Mouse (Mus musculus) MEL (cell line): ENCODE measurements at regions not wholly inside any gene's neighbourhood (a gene's known extent, or its start where the extent isn't known, plus 50 kb on each side); places are given as distances from the start of the nearest gene placed in this dataset.

Experiments
- DNase-seq: peaks from one replicate; pipeline ENCODE4 v3.0.0; 2011; ENCODE audit warnings: low read depth, low spot score
- H3K27ac ChIP-seq: 2 replicates; pipeline ENCODE4 v1.5.1; 2012; ENCODE audit warnings: low read depth, mild to moderate bottlenecking, control low read depth, low read length, moderate library complexity; ENCODE audit not compliant: control insufficient read depth
- H3K27me3 ChIP-seq, 2 experiments: fragments of 150-350 bp in 1 of 2; sonication (generic) in 1 of 2; 2 replicates each; pipeline ENCODE4 v1.6.1; 2012; ENCODE audit warnings: low read length in 2 of 2, mild to moderate bottlenecking in 2 of 2, improper control_type of control experiment in 1 of 2, moderate library complexity in 1 of 2; ENCODE audit not compliant: insufficient read depth in 2 of 2, control insufficient read depth in 1 of 2
- H3K36me3 ChIP-seq, 2 experiments: 2 replicates each; pipeline ENCODE4 v1.6.1; 2012 to 2014; ENCODE audit warnings: low read length in 2 of 2, improper control_type of control experiment in 1 of 2, inconsistent platforms in 1 of 2, mild to moderate bottlenecking in 1 of 2; ENCODE audit not compliant: insufficient read depth in 2 of 2, control insufficient read depth in 1 of 2
- H3K4me1 ChIP-seq, 2 experiments: fragments of 150-350 bp in 1 of 2; sonication (generic) in 1 of 2; 2 replicates each; pipeline ENCODE4 v1.6.1; 2012; ENCODE audit warnings: low read length in 2 of 2, improper control_type of control experiment in 1 of 2, mild to moderate bottlenecking in 1 of 2; ENCODE audit not compliant: insufficient read depth in 2 of 2, control insufficient read depth in 1 of 2
- H3K4me3 ChIP-seq, 2 experiments: fragments of 150-350 bp in 1 of 2; sonication (generic) in 1 of 2; 2 replicates each; pipeline ENCODE4 v1.5.1; 2012; ENCODE audit warnings: low read depth in 2 of 2, low read length in 2 of 2, mild to moderate bottlenecking in 2 of 2, moderate library complexity in 2 of 2, control low read depth in 1 of 2, improper control_type of control experiment in 1 of 2; ENCODE audit not compliant: control insufficient read depth in 1 of 2, insufficient read depth in 1 of 2
- H3K79me2 ChIP-seq: 2 replicates; pipeline ENCODE4 v1.6.1; 2012; ENCODE audit warnings: mild to moderate bottlenecking, low read length, moderate library complexity; ENCODE audit not compliant: control insufficient read depth, poor library complexity, insufficient read depth
- H3K9ac ChIP-seq: 2 replicates; pipeline ENCODE4 v1.6.1; 2012; ENCODE audit warnings: low read depth, mild to moderate bottlenecking, control low read depth, low read length, moderate library complexity; ENCODE audit not compliant: control insufficient read depth, poor library complexity, severe bottlenecking
- H3K9me3 ChIP-seq: fragments of 150-350 bp; sonication (generic); replicated peaks from 2 replicates; pipeline ENCODE4 v1.6.1; 2012; ENCODE audit warnings: mild to moderate bottlenecking, low read length, improper control_type of control experiment, moderate library complexity; ENCODE audit not compliant: insufficient read depth
- BHLHE40 ChIP-seq: IDR thresholded peaks from 2 replicates; pipeline ENCODE4 v1.6.1; 2012; ENCODE audit warnings: low read depth, mild to moderate bottlenecking, inconsistent platforms, low read length, improper control_type of control experiment, borderline replicate concordance
- CHD1 ChIP-seq: IDR thresholded peaks from 2 replicates; pipeline ENCODE4 v1.6.1; 2012; ENCODE audit warnings: low read depth, mild to moderate bottlenecking, inconsistent platforms, low read length, improper control_type of control experiment
- CTCF ChIP-seq, 3 experiments: IDR thresholded peaks in 2 of 3; conservative IDR thresholded peaks in 1 of 3; 2 replicates each; pipeline ENCODE4 v1.5.1; 2011 to 2012; ENCODE audit warnings: low read length in 3 of 3, low read depth in 2 of 3, mild to moderate bottlenecking in 2 of 3, improper control_type of control experiment in 1 of 3, inconsistent platforms in 1 of 3, mixed read lengths in 1 of 3, moderate library complexity in 1 of 3; ENCODE audit not compliant: control insufficient read depth in 1 of 3, insufficient read depth in 1 of 3, poor library complexity in 1 of 3, severe bottlenecking in 1 of 3
- EP300 ChIP-seq, 2 experiments: IDR thresholded peaks; 2 replicates each; pipeline ENCODE4 v1.6.1; 2011; ENCODE audit warnings: improper control_type of control experiment in 2 of 2, low read length in 2 of 2, low read depth in 1 of 2, mild to moderate bottlenecking in 1 of 2
- ETS1 ChIP-seq: IDR thresholded peaks from 2 replicates; pipeline ENCODE4 v1.6.1; 2012; ENCODE audit warnings: low read depth, mild to moderate bottlenecking, inconsistent platforms, low read length, improper control_type of control experiment, moderate library complexity
- GABPA ChIP-seq: IDR thresholded peaks from 2 replicates; pipeline ENCODE4 v1.6.1; 2012; ENCODE audit warnings: low read depth, mild to moderate bottlenecking, inconsistent platforms, low read length, improper control_type of control experiment, moderate library complexity
- GATA1 ChIP-seq: IDR thresholded peaks from 2 replicates; pipeline ENCODE4 v1.6.1; 2011; ENCODE audit warnings: low read depth, low read length, improper control_type of control experiment
- MAFK ChIP-seq: IDR thresholded peaks from 2 replicates; pipeline ENCODE4 v1.6.1; 2011; ENCODE audit warnings: low read depth, mild to moderate bottlenecking, low read length, improper control_type of control experiment, borderline replicate concordance
- MEF2A ChIP-seq: IDR thresholded peaks from 2 replicates; pipeline ENCODE4 v1.6.1; 2014; ENCODE audit warnings: low read depth, mild to moderate bottlenecking, inconsistent platforms, low read length, improper control_type of control experiment; ENCODE audit not compliant: poor library complexity, insufficient replicate concordance, severe bottlenecking; ENCODE audit errors: extremely low read depth
- MYC ChIP-seq: IDR thresholded peaks from 2 replicates; pipeline ENCODE4 v1.6.1; 2011; ENCODE audit warnings: low read depth, mild to moderate bottlenecking, low read length, improper control_type of control experiment, moderate library complexity
- NRF1 ChIP-seq: IDR thresholded peaks from 2 replicates; pipeline ENCODE4 v1.6.1; 2014; ENCODE audit warnings: low read depth, mild to moderate bottlenecking, inconsistent platforms, low read length, improper control_type of control experiment, moderate library complexity; ENCODE audit not compliant: poor library complexity, insufficient read depth, severe bottlenecking
- POLR2AphosphoS2 ChIP-seq: IDR thresholded peaks from 2 replicates; pipeline ENCODE4 v1.6.1; 2011; ENCODE audit warnings: low read length, improper control_type of control experiment
- POLR2AphosphoS5 ChIP-seq: IDR thresholded peaks from 2 replicates; pipeline ENCODE4 v1.6.1; 2012; ENCODE audit warnings: low read depth, borderline replicate concordance, mild to moderate bottlenecking, inconsistent platforms, low read length, moderate library complexity, mixed read lengths
- RAD21 ChIP-seq: IDR thresholded peaks from 2 replicates; pipeline ENCODE4 v1.6.1; 2011; ENCODE audit warnings: mild to moderate bottlenecking, low read depth, low read length, improper control_type of control experiment
- SMC3 ChIP-seq: IDR thresholded peaks from 2 replicates; pipeline ENCODE4 v1.6.1; 2011; ENCODE audit warnings: low read depth, low read length, improper control_type of control experiment
- TBP ChIP-seq: IDR thresholded peaks from 2 replicates; pipeline ENCODE4 v1.8.0; 2011; ENCODE audit warnings: low read depth, low read length, improper control_type of control experiment
- TCF12 ChIP-seq: IDR thresholded peaks from 2 replicates; pipeline ENCODE4 v1.6.1; 2014; ENCODE audit warnings: low read depth, mild to moderate bottlenecking, inconsistent platforms, low read length, improper control_type of control experiment, moderate library complexity
- UBTF ChIP-seq: IDR thresholded peaks from 2 replicates; pipeline ENCODE4 v1.6.1; 2012; ENCODE audit warnings: low read depth, mild to moderate bottlenecking, inconsistent platforms, low read length, improper control_type of control experiment, moderate library complexity, borderline replicate concordance; ENCODE audit not compliant: insufficient read depth

GRCm38 (mm10) chr9:118382532-118382931 lies 95.5 kb upstream of the Eomes start:
- H3K36me3 ChIP-seq = peaks cover 0 to 9% of the 10 kb centered on the region in 2 experiments; a peak in 2 of 4 replicates
- H3K79me2 ChIP-seq = no peaks in the 10 kb centered on the region
- no peak overlapping the region for H3K4me3 ChIP-seq
- no peaks in the 10 kb centered on the region for H3K27me3 ChIP-seq
- no peaks in the 10 kb centered on the region for H3K9me3 ChIP-seq
- no peak overlapping the region for H3K27ac ChIP-seq
- H3K4me1 ChIP-seq = peaks cover 11 to 18% of the 10 kb centered on the region in 2 experiments
- TF ChIP-seq ETS1 = no peak
- TF ChIP-seq MAFK = peak; percentile 48; the same call in 1 of the 2 replicates
- H3K9ac ChIP-seq = no peak overlapping the region
- no peak for DNase-seq

- Histone ChIP-seq H3K4me3 (no peak overlapping the region), H3K79me2 (no peaks in the 10 kb centered on the region), H3K36me3 (peaks cover 0 to 10% of the 10 kb centered on the region in 2 experiments; a peak in 2 of 4 replicates), H3K9ac (no peak overlapping the region), H3K4me1 (peaks cover 12 to 15% of the 10 kb centered on the region in 2 experiments), H3K27me3 (no peaks in the 10 kb centered on the region), H3K27ac (no peak overlapping the region), H3K9me3 (no peaks in the 10 kb centered on the region)
- DNase-seq = no peak
- peak; percentile 62; the same call in 1 of the 2 replicates for TF ChIP-seq TCF12
- peak; percentile 72 for TF ChIP-seq GATA1
- peak; percentile 30; the same call in 1 of the 2 replicates for TF ChIP-seq ETS1
- TF ChIP-seq EP300 (IDR thresholded peaks at IDR 0.05; ENCODE audit: low read depth in 1 of 2, low read length in 2 of 2) = peak; percentile 52 to 53; a peak in 3 of 4 replicates
- TF ChIP-seq BHLHE40 = no peak
Measured at GRCm38 (mm10) chr9:118384610-118385009, 93.4 kb upstream of the Eomes start.

GRCm38 (mm10) chr9:118387631-118388030 lies 90.4 kb upstream of the Eomes start:
- DNase-seq = no peak
- no peaks in the 10 kb centered on the region for H3K79me2 ChIP-seq
- TF ChIP-seq SMC3 = no peak
- no peak for TF ChIP-seq CTCF (IDR thresholded peaks at IDR 0.05 in 2 of 3, conservative IDR thresholded peaks at IDR 0.05 in 1 of 3; ENCODE audit: control insufficient read depth in 1 of 3, insufficient read depth in 1 of 3, low read depth in 2 of 3, low read length in 3 of 3, poor library complexity in 1 of 3, severe bottlenecking in 1 of 3)
- no peak for TF ChIP-seq MAFK
- no peak for TF ChIP-seq BHLHE40
- TF ChIP-seq UBTF = no peak
- no peak for TF ChIP-seq POLR2AphosphoS2
- no peak for TF ChIP-seq GABPA
- TF ChIP-seq RAD21 = no peak
- no peak for TF ChIP-seq POLR2AphosphoS5
- TF ChIP-seq NRF1 = no peak
- TF ChIP-seq MEF2A = no peak
- TF ChIP-seq TBP = no peak
- TF ChIP-seq CHD1 = no peak
- TF ChIP-seq MYC = no peak
- TF ChIP-seq, all 39 proteins: peak for 0
- Histone ChIP-seq H3K4me3 (0 out of 4 replicates have a peak overlapping the region, but pooled peaks of 1 of the 2 experiments have one; percentile 4), H3K9ac (peak overlapping the region; percentile 34; the same call in 1 of the 2 replicates), H3K36me3 (peaks cover 0 to 10% of the 10 kb centered on the region in 2 experiments; a peak in 2 of 4 replicates), H3K4me1 (peaks cover 12 to 15% of the 10 kb centered on the region in 2 experiments), H3K27me3 (no peaks in the 10 kb centered on the region), H3K9me3 (no peaks in the 10 kb centered on the region), H3K27ac (peak overlapping the region; percentile 37)
